In genomic region chr9:77758481-77758880, GRCm38 (mm10) we compare ENCODE assay signal across 20 mouse cellular contexts. TPM values are rescaled to one million over a fixed set of nuclear protein-coding genes. Genes with fewer than 3 reads are reported as not detected.
DNase-seq lines count a peak whose midpoint lies in the region; ATAC-seq lines count a peak whose summit lies in the region.
"Had no signal": no experiment of that assay in that cellular context is flagged by ENCODE, and none has a peak within 500 bp of the region (broad histone marks: within the 10 kb centered on the region; RNA-seq: fewer than 3 reads in every experiment).

No protein-coding gene starts in this region.

- H3K27ac ChIP-seq in heart, embryonic 10.5 days: no peak overlapping the region
- H3K27ac ChIP-seq in liver, embryonic 13.5 days: peak overlapping the region; percentile 92
- no peak overlapping the region for H3K27ac ChIP-seq in embryonic facial prominence, embryonic 14.5 days (replicated peaks; ENCODE audit: low read depth, low read length)
- H3K27ac ChIP-seq in intestine, embryonic 16.5 days (ENCODE audit: low read length): no peak overlapping the region
- H3K27ac ChIP-seq: embryonic facial prominence, embryonic 15.5 days; forebrain, embryonic 12.5 days; heart, adult 2 months; heart, embryonic 13.5 days; hindbrain, embryonic 15.5 days had no signal

- no peak overlapping the region for H3K4me3 ChIP-seq in heart, embryonic 10.5 days
- H3K4me3 ChIP-seq in liver, embryonic 13.5 days (replicated peaks): no peak overlapping the region
- no peak overlapping the region for H3K4me3 ChIP-seq in embryonic facial prominence, embryonic 14.5 days (ENCODE audit: low read depth, low read length)
- H3K4me3 ChIP-seq in intestine, embryonic 16.5 days (ENCODE audit: low read length): no peak overlapping the region
- H3K4me3 ChIP-seq: embryonic facial prominence, embryonic 15.5 days; forebrain, embryonic 12.5 days; heart, adult 2 months; heart, embryonic 13.5 days; hindbrain, embryonic 15.5 days had no signal

- H3K36me3 ChIP-seq in heart, embryonic 10.5 days: peaks cover 5% of the 10 kb centered on the region
- H3K36me3 ChIP-seq in liver, embryonic 13.5 days: peaks cover 45% of the 10 kb centered on the region
- 0 out of 2 replicates have a peak, but pooled peaks cover 6% of the 10 kb centered on the region for H3K36me3 ChIP-seq in embryonic facial prominence, embryonic 14.5 days (ENCODE audit: control insufficient read depth, insufficient read depth, low read length)
- no peaks in the 10 kb centered on the region; the same call in 1 of the 2 replicates for H3K36me3 ChIP-seq in intestine, embryonic 16.5 days (ENCODE audit: control insufficient read depth, insufficient read depth, low read length)
- H3K36me3 ChIP-seq: embryonic facial prominence, embryonic 15.5 days; forebrain, embryonic 12.5 days; hindbrain, embryonic 15.5 days had no signal

- no peak for ATAC-seq in liver, embryonic 13.5 days (ENCODE audit: low read depth)
- no peak for ATAC-seq in embryonic facial prominence, embryonic 14.5 days (ENCODE audit: low read depth)
- ATAC-seq in intestine, embryonic 16.5 days: no peak
- ATAC-seq: forebrain, embryonic 16.5 days; inflammation-experienced regulatory T-cells, adult 6 months had no signal

- H3K9me3 ChIP-seq in heart, embryonic 10.5 days: no peaks in the 10 kb centered on the region
- H3K9me3 ChIP-seq in liver, embryonic 13.5 days (replicated peaks): no peaks in the 10 kb centered on the region
- no peaks in the 10 kb centered on the region for H3K9me3 ChIP-seq in embryonic facial prominence, embryonic 14.5 days (ENCODE audit: control insufficient read depth, low read length)
- H3K9me3 ChIP-seq in intestine, embryonic 16.5 days (ENCODE audit: control insufficient read depth, low read length): no peaks in the 10 kb centered on the region
- H3K9me3 ChIP-seq: embryonic facial prominence, embryonic 15.5 days; forebrain, embryonic 12.5 days; G1E; heart, embryonic 13.5 days; hindbrain, embryonic 15.5 days had no signal

- DNase-seq in heart, embryonic 10.5 days (ENCODE audit: low spot score): peak; percentile 60
- no peak for DNase-seq in heart, adult 8-10 months (ENCODE audit: low spot score)
- DNase-seq in liver, embryonic 13.5 days: no peak
- no peak for DNase-seq in liver
- peak; percentile 79 for DNase-seq in embryonic facial prominence, embryonic 14.5 days (ENCODE audit: low spot score)
- DNase-seq: adrenal gland, postnatal 10 days; cerebellum, adult 11 months; cerebellum, adult 8-10 months; cerebellum, postnatal 25 days; gastrocnemius, postnatal 14 days; heart, adult 2 months; heart, postnatal 36 days had no signal

- peak overlapping the region; percentile 82 for H3K4me2 ChIP-seq in liver, embryonic 13.5 days
- H3K4me2 ChIP-seq in embryonic facial prominence, embryonic 14.5 days (ENCODE audit: low read depth, low read length): no peak overlapping the region
- no peak overlapping the region for H3K4me2 ChIP-seq in intestine, embryonic 16.5 days (ENCODE audit: low read depth, low read length)
- H3K4me2 ChIP-seq: embryonic facial prominence, embryonic 15.5 days; forebrain, embryonic 12.5 days; hindbrain, embryonic 15.5 days had no signal

- 76% methylated on average over 8 of the region's 8 CpGs for WGBS in heart, embryonic 10.5 days
- 82% methylated on average over 8 of the region's 8 CpGs for WGBS in liver, embryonic 13.5 days (ENCODE audit: insufficient replicate concordance)
- 32% methylated on average over 8 of the region's 8 CpGs for WGBS in embryonic facial prominence, embryonic 14.5 days
- 59% methylated on average over 8 of the region's 8 CpGs for WGBS in intestine, embryonic 16.5 days

- no peaks in the 10 kb centered on the region for H3K27me3 ChIP-seq in heart, embryonic 10.5 days (ENCODE audit: insufficient read depth, poor library complexity, severe bottlenecking)
- no peaks in the 10 kb centered on the region for H3K27me3 ChIP-seq in liver, embryonic 13.5 days
- no peaks in the 10 kb centered on the region for H3K27me3 ChIP-seq in embryonic facial prominence, embryonic 14.5 days (replicated peaks; ENCODE audit: control insufficient read depth, insufficient read depth, low read length)
- no peaks in the 10 kb centered on the region for H3K27me3 ChIP-seq in intestine, embryonic 16.5 days (replicated peaks; ENCODE audit: control insufficient read depth, insufficient read depth, low read length)
- H3K27me3 ChIP-seq: embryonic facial prominence, embryonic 15.5 days; forebrain, embryonic 12.5 days; heart, embryonic 13.5 days; hindbrain, embryonic 15.5 days had no signal

- H3K9ac ChIP-seq in liver, embryonic 13.5 days: no peak overlapping the region
- H3K9ac ChIP-seq in embryonic facial prominence, embryonic 14.5 days (ENCODE audit: low read depth, low read length): no peak overlapping the region
- no peak overlapping the region for H3K9ac ChIP-seq in intestine, embryonic 16.5 days (ENCODE audit: low read depth, low read length)
- H3K9ac ChIP-seq: embryonic facial prominence, embryonic 15.5 days; forebrain, embryonic 12.5 days; heart, embryonic 13.5 days; hindbrain, embryonic 15.5 days had no signal

- H3K4me1 ChIP-seq in heart, embryonic 10.5 days: peaks cover 4% of the 10 kb centered on the region; the same call in 1 of the 2 replicates
- H3K4me1 ChIP-seq in liver, embryonic 13.5 days (replicated peaks): peaks cover 41% of the 10 kb centered on the region
- H3K4me1 ChIP-seq in embryonic facial prominence, embryonic 14.5 days (ENCODE audit: control insufficient read depth, insufficient read depth, low read length): peaks cover 7% of the 10 kb centered on the region
- H3K4me1 ChIP-seq in intestine, embryonic 16.5 days (ENCODE audit: control insufficient read depth, insufficient read depth, low read length): peaks cover 2% of the 10 kb centered on the region; the same call in 1 of the 2 replicates

RNA-seq across cellular contexts. Expression of gene Gclc, which starts 4.1 kb away (rescaled TPM):
- 12.2 and 15.4 TPM in 2 replicates for polyA plus RNA-seq in heart, embryonic 10.5 days (2016; fragmentation: Nextera tagmentation; extraction: Ambion mirVana)
- total RNA-seq in heart, adult 8-10 months (2022): 10 to 100 TPM; 11.7 to 14.3 (median 12.5) TPM
- 23.5 and 25.1 TPM in 2 replicates for polyA plus RNA-seq in liver, embryonic 13.5 days (2015; fragmentation: Nextera tagmentation; extraction: Ambion mirVana)
- 16.8 and 17.7 TPM in 2 replicates for polyA plus RNA-seq in embryonic facial prominence, embryonic 14.5 days (2014; fragmentation: Nextera tagmentation; extraction: Ambion mirVana)
- 4.7 and 10.1 TPM in 2 replicates for polyA plus RNA-seq in intestine, embryonic 16.5 days (2015; fragmentation: Nextera tagmentation; extraction: Ambion mirVana)

Comparison
In these comparisons a context has a peak if more than half of its experiments do, and no peak if none do; other contexts are left out.
1. DNase-seq: peak in heart, embryonic 10.5 days (single experiment) and embryonic facial prominence, embryonic 14.5 days (single experiment); none in heart, adult 8-10 months (single experiment), liver, embryonic 13.5 days (single experiment) and liver (single experiment).